Mouse (Mus musculus) embryonic facial prominence, embryonic 10.5 days (tissue): ENCODE measurements around the gene Gprc5d. TPM values are rescaled to one million over a fixed set of nuclear protein-coding genes. Genes with fewer than 3 reads are reported as not detected.
A peak's percentile ranks its signal among the peaks of the same experiment; 100 is the strongest.

Source experiments
- DNase-seq: peaks from one replicate; pipeline ENCODE4 v3.0.0-alpha.2; 2017; ENCODE audit warnings: low spot score
- H3K27ac ChIP-seq: fragments of 300-500 bp; sonication (generic); replicated peaks from 2 replicates; pipeline ENCODE4 v1.5.1; 2016; ENCODE audit warnings: mild to moderate bottlenecking
- H3K27me3 ChIP-seq: fragments of 300-500 bp; sonication (generic); replicated peaks from 2 replicates; pipeline ENCODE4 v1.6.1; 2016; ENCODE audit warnings: low read depth, mild to moderate bottlenecking; ENCODE audit not compliant: poor library complexity, severe bottlenecking
- H3K36me3 ChIP-seq: fragments of 300-500 bp; sonication (generic); replicated peaks from 2 replicates; pipeline ENCODE4 v1.6.1; 2016; ENCODE audit warnings: mild to moderate bottlenecking, moderate library complexity
- H3K4me1 ChIP-seq: fragments of 300-500 bp; sonication (generic); 2 replicates; pipeline ENCODE4 v1.6.1; 2016
- H3K4me3 ChIP-seq: fragments of 300-500 bp; sonication (generic); 2 replicates; pipeline ENCODE4 v1.5.1; 2016; ENCODE audit warnings: mild to moderate bottlenecking, moderate library complexity
- H3K9me3 ChIP-seq: fragments of 300-500 bp; sonication (generic); 2 replicates; pipeline ENCODE4 v1.6.1; 2016; ENCODE audit warnings: mild to moderate bottlenecking
- WGBS: fragments of 180-500 bp; shearing (Covaris S2); methylation state at CpG from one replicate; pipeline ENCODE4 v1.1.7; 2016; 5-methylcytosine and 5-hydroxymethylcytosine counted together
- polyA plus RNA-seq: library from polyadenylated mRNA; unstranded; fragments of >200 nt; fragmentation: Nextera tagmentation; extraction: Ambion mirVana; gene quantifications from 2 replicates; pipeline ENCODE4 v1.2.1, GENCODE M21; 2016

Gprc5d gene
- polyA plus RNA-seq, 1 experiment from 2014 or later, result not detected

DNA sequence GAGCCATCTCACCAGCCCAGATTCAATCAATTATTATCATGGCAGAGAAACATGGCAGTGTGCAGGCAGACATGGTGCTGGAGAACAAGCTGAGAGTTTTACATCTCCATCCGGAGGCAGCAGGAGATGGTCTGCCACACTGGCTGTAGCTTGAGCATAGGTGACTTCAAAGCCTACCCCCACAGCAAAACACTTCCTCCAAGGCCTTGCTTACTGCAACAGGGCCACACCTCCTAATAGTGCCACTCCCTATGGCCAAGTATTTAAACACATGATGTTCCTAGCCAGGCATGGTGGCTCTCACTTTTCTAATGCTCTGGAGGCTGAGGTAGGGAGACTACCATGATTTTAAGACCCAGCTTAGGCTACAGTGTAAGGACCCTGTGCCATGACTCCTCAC, 32.4 kb downstream of the Gprc5d start:
- H3K4me3 ChIP-seq, result no peak overlapping the region
- no peak overlapping the region for H3K27ac ChIP-seq
- peaks cover 7% of the 10 kb centered on the region; the same call in 1 of the 2 replicates for H3K4me1 ChIP-seq
- H3K27me3 ChIP-seq, result peaks cover 7% of the 10 kb centered on the region; the same call in 1 of the 2 replicates
- H3K36me3 ChIP-seq, result no peaks in the 10 kb centered on the region
- no peaks in the 10 kb centered on the region for H3K9me3 ChIP-seq
- WGBS, result 91% methylated on average over 1 of the region's 1 CpGs
- no peak for DNase-seq

- no peak for DNase-seq
- no peak overlapping the region for H3K4me3 ChIP-seq
- H3K9me3 ChIP-seq, result no peaks in the 10 kb centered on the region
- H3K27me3 ChIP-seq, result peaks cover 4% of the 10 kb centered on the region; the same call in 1 of the 2 replicates
- no peaks in the 10 kb centered on the region for H3K36me3 ChIP-seq
- H3K4me1 ChIP-seq, result peaks cover 5% of the 10 kb centered on the region; the same call in 1 of the 2 replicates
- WGBS, result 62% methylated on average over 10 of the region's 10 CpGs
- H3K27ac ChIP-seq, result no peak overlapping the region
Observed at GRCm38 (mm10) chr6:135083991-135084502, 34.0 kb downstream of the Gprc5d start.

DNA sequence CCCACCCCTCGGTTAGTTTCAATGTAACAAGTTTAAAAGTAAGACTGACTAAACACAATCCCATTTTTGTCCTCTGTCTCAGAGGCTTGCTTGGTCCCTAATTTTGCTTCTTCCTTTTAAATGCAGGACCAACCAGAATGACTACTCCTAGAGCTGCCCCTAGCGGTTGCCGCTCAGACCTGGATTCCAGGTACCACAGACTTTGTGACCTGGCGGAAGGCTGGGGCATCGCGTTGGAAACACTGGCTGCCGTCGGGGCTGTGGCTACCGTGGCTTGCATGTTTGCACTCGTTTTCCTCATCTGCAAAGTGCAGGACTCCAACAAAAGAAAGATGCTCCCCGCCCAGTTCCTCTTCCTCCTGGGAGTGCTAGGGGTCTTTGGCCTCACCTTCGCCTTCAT, 39.7 kb downstream of the Gprc5d start:
- no peaks in the 10 kb centered on the region for H3K27me3 ChIP-seq
- DNase-seq, result no peak
- peaks cover 6% of the 10 kb centered on the region; the same call in 1 of the 2 replicates for H3K4me1 ChIP-seq
- H3K4me3 ChIP-seq, result no peak overlapping the region
- 0 out of 2 replicates have a peak, but pooled peaks cover 3% of the 10 kb centered on the region for H3K9me3 ChIP-seq
- no peaks in the 10 kb centered on the region for H3K36me3 ChIP-seq
- no peak overlapping the region for H3K27ac ChIP-seq
- WGBS, result 44% methylated on average over 12 of the region's 12 CpGs

DNA sequence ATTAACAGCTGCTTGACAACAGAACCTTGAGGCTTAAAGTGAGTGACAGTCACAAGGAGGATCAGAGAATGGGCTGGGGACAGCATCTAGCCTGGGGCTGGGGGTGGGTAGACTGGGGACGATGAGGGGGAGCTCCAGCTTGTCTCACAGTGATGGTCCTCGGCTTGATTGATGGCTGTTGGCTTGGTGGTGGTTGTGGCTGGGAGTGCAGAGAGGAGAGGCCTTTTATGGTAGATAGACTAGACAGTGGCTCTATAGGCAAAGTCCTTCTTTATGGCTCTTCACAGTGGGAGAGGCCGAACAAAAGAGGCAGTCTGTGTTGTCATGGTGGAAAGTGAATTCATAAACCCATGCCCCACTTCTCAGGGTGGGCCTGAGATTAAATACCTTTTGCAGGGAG, 41.9 kb downstream of the Gprc5d start:
- H3K27ac ChIP-seq, result no peak overlapping the region
- 43% methylated on average over 3 of the region's 3 CpGs for whole genome bisulfite sequencing
- 0 out of 2 replicates have a peak, but pooled peaks cover 3% of the 10 kb centered on the region for H3K9me3 ChIP-seq
- no peaks in the 10 kb centered on the region for H3K36me3 ChIP-seq
- no peak overlapping the region for H3K4me3 ChIP-seq
- H3K4me1 ChIP-seq, result peaks cover 11% of the 10 kb centered on the region; the same call in 1 of the 2 replicates
- no peaks in the 10 kb centered on the region for H3K27me3 ChIP-seq
- no peak for DNase-seq

- Histone ChIP-seq H3K36me3 (no peaks in the 10 kb centered on the region), H3K27me3 (no peaks in the 10 kb centered on the region)
Observed at GRCm38 (mm10) chr6:135074405-135074947, 43.6 kb downstream of the Gprc5d start.

DNA sequence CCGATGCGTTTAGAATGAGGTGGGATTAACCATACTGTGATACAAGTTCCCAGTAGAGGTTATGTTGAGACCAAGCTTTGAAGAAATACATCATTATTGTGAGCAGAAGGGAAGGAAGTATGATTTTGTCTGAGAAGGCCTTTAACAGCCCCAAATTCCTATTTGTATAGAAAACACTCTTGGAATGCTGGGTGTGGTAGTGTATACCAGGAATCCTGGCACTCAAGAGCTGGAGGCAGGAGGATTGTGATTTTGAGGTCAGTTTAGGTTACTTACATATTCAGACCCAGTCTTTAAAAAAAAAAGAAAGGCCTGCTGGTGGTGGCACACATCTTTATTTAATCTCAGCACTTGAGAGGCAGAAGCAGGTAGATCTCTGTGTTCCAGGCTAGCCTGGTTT, 47.7 kb downstream of the Gprc5d start:
- WGBS, result 84% methylated on average over 2 of the region's 2 CpGs
- DNase-seq, result no peak

More at GRCm38 (mm10) chr6:135074405-135074947, 43.6 kb downstream of the Gprc5d start:
- DNase-seq, result no peak
- Histone ChIP-seq H3K4me1 (peaks cover 11% of the 10 kb centered on the region; the same call in 1 of the 2 replicates), H3K9me3 (0 out of 2 replicates have a peak, but pooled peaks cover 3% of the 10 kb centered on the region), H3K27ac (no peak overlapping the region), H3K4me3 (no peak overlapping the region)
- 82% methylated on average over 6 of the region's 6 CpGs for WGBS

DNA sequence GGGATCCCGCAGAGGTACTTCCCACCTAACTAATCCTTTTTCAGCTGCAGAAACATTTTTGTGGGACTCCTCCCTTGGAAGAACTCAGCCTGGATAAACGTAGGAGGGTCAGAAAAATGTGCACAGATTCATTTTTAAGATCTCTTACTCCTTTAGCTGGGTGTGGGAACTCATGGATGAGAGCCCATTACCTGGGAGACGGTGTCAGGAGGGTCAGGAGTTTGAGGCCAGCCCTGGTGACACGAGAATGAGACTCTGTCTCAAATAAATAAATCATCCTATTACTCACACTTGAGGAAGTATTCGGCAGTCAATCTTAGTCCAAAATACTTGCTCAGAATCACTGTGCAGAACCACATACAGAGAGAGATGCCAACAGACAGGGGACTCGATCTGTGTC, 48.2 kb downstream of the Gprc5d start:
- Histone ChIP-seq H3K27ac (no peak overlapping the region), H3K4me3 (no peak overlapping the region), H3K27me3 (peaks cover 31% of the 10 kb centered on the region), H3K9me3 (no peaks in the 10 kb centered on the region), H3K36me3 (no peaks in the 10 kb centered on the region), H3K4me1 (peaks cover 35% of the 10 kb centered on the region)
- DNase-seq, result no peak
- 74% methylated on average over 6 of the region's 6 CpGs for WGBS

More for the DNA sequence above, 47.7 kb downstream of the Gprc5d start:
- no peaks in the 10 kb centered on the region for H3K36me3 ChIP-seq
- H3K4me3 ChIP-seq, result no peak overlapping the region
- H3K27me3 ChIP-seq, result peaks cover 26% of the 10 kb centered on the region
- H3K27ac ChIP-seq, result no peak overlapping the region
- H3K4me1 ChIP-seq, result peaks cover 30% of the 10 kb centered on the region
- no peaks in the 10 kb centered on the region for H3K9me3 ChIP-seq

DNA sequence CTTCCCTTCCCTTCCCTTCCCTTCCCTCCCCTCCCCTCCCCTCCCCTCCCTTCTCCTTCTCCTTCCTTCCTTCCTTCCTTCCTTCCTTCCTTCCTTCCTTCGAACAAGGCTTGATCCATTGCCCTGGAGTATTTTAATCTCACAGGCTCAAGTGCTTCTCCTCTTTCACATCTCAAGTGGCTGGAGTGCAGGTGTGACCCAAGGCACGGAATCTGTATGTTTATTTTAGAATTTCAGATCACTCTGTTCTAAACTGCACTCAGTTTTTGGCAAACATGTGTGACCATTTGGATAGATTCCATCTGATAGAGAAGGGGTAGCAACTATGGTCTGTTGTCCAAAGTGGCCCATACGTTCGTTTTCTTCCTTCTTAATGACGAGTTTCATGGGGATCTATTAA, 49.9 kb downstream of the Gprc5d start:
- Histone ChIP-seq H3K9me3 (no peaks in the 10 kb centered on the region), H3K27me3 (peaks cover 48% of the 10 kb centered on the region), H3K27ac (no peak overlapping the region), H3K36me3 (no peaks in the 10 kb centered on the region), H3K4me3 (no peak overlapping the region), H3K4me1 (peaks cover 37% of the 10 kb centered on the region)
- DNase-seq, result no peak
- WGBS, result 80% methylated on average over 5 of the region's 5 CpGs

- no peaks in the 10 kb centered on the region for H3K36me3 ChIP-seq
- WGBS, result 25% methylated on average over 6 of the region's 6 CpGs
- no peak overlapping the region for H3K4me3 ChIP-seq
- H3K27ac ChIP-seq, result no peak overlapping the region
- H3K27me3 ChIP-seq, result peaks cover 48% of the 10 kb centered on the region
- peak; percentile 16 for DNase-seq
- H3K9me3 ChIP-seq, result no peaks in the 10 kb centered on the region
- H3K4me1 ChIP-seq, result peaks cover 36% of the 10 kb centered on the region
Observed at GRCm38 (mm10) chr6:135066795-135067445, 51.2 kb downstream of the Gprc5d start.

DNA sequence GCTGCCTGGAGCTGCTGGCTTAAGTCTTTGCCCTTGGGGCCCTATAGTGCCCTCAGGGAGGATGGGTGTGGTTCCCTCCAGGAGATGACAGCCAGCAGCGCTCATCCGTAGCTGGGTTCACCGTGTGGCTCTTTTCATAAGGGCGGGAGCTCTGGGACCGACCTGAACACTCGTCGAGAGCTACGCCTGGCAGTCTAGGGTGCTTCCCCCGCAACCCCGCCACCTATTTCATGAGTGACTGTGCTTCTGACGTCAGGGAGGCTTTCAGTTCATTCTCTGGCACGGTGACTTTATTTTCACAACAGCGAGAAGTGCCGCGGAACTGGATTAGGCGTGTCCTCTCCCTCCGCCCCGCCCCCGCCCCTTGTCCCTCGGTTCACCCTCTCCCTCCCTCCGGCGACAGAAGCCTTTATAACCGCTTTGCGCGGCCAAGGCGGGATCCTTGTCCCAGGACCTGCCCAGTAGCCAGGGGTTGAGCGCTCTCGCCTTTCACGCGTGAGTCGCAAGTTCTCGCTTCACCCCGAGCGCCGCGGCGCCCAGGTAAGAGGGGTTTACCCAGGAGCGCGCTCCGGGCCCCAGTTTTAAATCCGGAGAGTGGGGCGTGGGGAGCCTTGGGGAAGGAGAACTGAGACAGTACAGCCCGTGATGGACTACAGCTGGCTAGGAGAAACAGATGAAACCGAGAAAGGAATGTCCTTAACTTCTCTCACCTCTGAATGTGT, 52.7 kb downstream of the Gprc5d start, which contains the start of gene Gprc5a:
Gene Gprc5a, plus strand, starts transcription at position 416 of the 722 bp plus-strand sequence.
- no peaks in the 10 kb centered on the region for H3K9me3 ChIP-seq
- H3K27me3 ChIP-seq, result peaks cover 48% of the 10 kb centered on the region
- H3K27ac ChIP-seq, result peak within 1 kb of the TSS; percentile 72
- H3K36me3 ChIP-seq, result no peaks in the 10 kb centered on the region
- H3K4me3 ChIP-seq, result peak within 1 kb of the TSS; percentile 62
- DNase-seq, result peak; percentile 79
- peaks cover 32% of the 10 kb centered on the region for H3K4me1 ChIP-seq
- WGBS, result under 1% methylated on average over 44 of the region's 44 CpGs

GRCm38 (mm10) chr6:135064621-135065020, 53.5 kb downstream of the Gprc5d start:
- WGBS, result 55% methylated on average over 12 of the region's 12 CpGs
- Histone ChIP-seq H3K36me3 (no peaks in the 10 kb centered on the region), H3K4me3 (no peak overlapping the region), H3K27ac (no peak overlapping the region), H3K4me1 (peaks cover 32% of the 10 kb centered on the region), H3K9me3 (no peaks in the 10 kb centered on the region), H3K27me3 (peaks cover 48% of the 10 kb centered on the region)
- no peak for DNase-seq

- Histone ChIP-seq H3K36me3 (no peaks in the 10 kb centered on the region), H3K4me3 (no peak overlapping the region), H3K4me1 (peaks cover 10% of the 10 kb centered on the region), H3K27ac (no peak overlapping the region), H3K9me3 (no peaks in the 10 kb centered on the region), H3K27me3 (peaks cover 29% of the 10 kb centered on the region)
- DNase-seq, result no peak
- 96% methylated on average over 4 of the region's 4 CpGs for WGBS
Observed at GRCm38 (mm10) chr6:135060728-135061127, 57.4 kb downstream of the Gprc5d start.
